Mouse (Mus musculus) kidney, adult 9 months (tissue): ENCODE measurements at regions not wholly inside any gene's neighbourhood (a gene's known extent, or its start where the extent isn't known, plus 50 kb on each side); places are given as distances from the start of the nearest gene placed in this dataset.
A peak's percentile ranks its signal among the peaks of the same experiment; 100 is the strongest.

ENCODE experiments used
- DNase-seq: peaks from one replicate; pipeline ENCODE4 v3.0.0; 2022

GRCm38 (mm10) chr6:145677475-145678325 lies 62.1 kb downstream of the Tuba3b start:
- DNase-seq = peak; percentile 50

GRCm38 (mm10) chr6:145679516-145679915 lies 64.0 kb downstream of the Tuba3b start:
- DNase-seq = peak; percentile 26

DNA sequence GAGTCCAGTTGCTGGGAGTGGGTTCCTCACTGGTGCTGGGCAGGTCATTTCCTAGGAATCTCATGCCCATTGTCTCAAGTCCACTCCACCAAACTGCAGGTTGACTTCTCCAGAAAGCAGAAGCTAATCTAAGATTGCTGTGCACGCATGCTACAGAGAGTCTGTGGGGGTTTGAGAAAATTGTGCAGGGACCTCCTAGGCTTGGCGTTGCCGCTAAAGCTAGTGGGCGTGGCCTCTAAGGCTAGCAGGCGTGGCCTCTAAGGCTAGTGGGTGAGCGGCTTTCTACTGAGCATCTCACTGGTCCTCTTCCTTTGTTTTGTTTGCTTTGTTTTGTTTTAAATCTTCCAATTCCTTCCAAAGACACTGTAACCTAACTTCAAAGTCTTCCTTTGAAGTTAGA lies 59.5 kb upstream of the Rassf8 start:
- DNase-seq = no peak

GRCm38 (mm10) chr6:145691680-145692079 lies 54.9 kb upstream of the Rassf8 start:
- DNase-seq = no peak

- peak; percentile 21 for DNase-seq
Observed at GRCm38 (mm10) chr6:145694817-145695216, 51.7 kb upstream of the Rassf8 start.
